26 mouse cellular contexts compared by ENCODE assay signal in the genomic region with DNA sequence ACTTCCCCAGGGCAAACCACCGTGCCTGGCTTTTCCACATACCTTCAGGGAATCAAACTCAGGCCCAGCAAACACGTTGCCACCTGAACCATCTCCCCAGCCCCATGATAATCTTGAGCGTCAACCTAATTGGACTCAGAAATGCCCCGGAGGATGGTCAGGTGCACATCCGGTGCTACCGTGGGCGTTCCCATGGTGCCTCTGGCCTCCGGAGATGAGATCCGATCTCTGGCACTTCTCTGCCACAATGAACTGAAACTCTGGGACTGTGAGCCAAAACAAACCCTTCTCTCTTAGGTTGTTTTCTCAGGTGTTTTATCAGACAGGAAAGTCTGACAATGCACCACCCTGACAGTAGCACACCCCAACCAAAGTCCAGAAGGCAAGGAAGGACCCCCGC. TPM values are rescaled to one million over a fixed set of nuclear protein-coding genes. Genes with fewer than 3 reads are reported as not detected.
A peak's percentile ranks its signal among the peaks of the same experiment; 100 is the strongest.
DNase-seq lines count a peak whose midpoint lies in the region; ATAC-seq and TF ChIP-seq lines count a peak whose summit lies in the region.
"Had no signal": no experiment of that assay in that cellular context is flagged by ENCODE, and none has a peak within 500 bp of the region (broad histone marks: within the 10 kb centered on the region; RNA-seq: fewer than 3 reads in every experiment).

No protein-coding gene starts in this region.

- peaks cover 81% of the 10 kb centered on the region for H3K36me3 ChIP-seq in midbrain, embryonic 10.5 days
- no peaks in the 10 kb centered on the region for H3K36me3 ChIP-seq in midbrain, embryonic 13.5 days
- H3K36me3 ChIP-seq in testis, adult 2 months (ENCODE audit: control insufficient read depth, insufficient read depth, low read length) = no peaks in the 10 kb centered on the region
- H3K36me3 ChIP-seq: embryonic facial prominence, embryonic 12.5 days had no signal

- 85% methylated on average over 10 of the region's 10 CpGs for WGBS in midbrain, embryonic 10.5 days
- WGBS in midbrain, embryonic 13.5 days = 83% methylated on average over 10 of the region's 10 CpGs

- H3K4me1 ChIP-seq in midbrain, embryonic 10.5 days = peaks cover 53% of the 10 kb centered on the region
- peaks cover 17% of the 10 kb centered on the region for H3K4me1 ChIP-seq in midbrain, embryonic 13.5 days (replicated peaks)
- peaks cover 8% of the 10 kb centered on the region for H3K4me1 ChIP-seq in testis, adult 2 months (ENCODE audit: control insufficient read depth, insufficient read depth, low read length)
- H3K4me1 ChIP-seq: forebrain, embryonic 13.5 days had no signal

- no peak for TF ChIP-seq CTCF in testis, adult 2 months (IDR thresholded peaks at IDR 0.05; ENCODE audit: control insufficient read depth, insufficient read depth, insufficient replicate concordance, low read depth, low read length)

- no peak for DNase-seq in midbrain, embryonic 10.5 days (ENCODE audit: low spot score)
- no peak for DNase-seq in testis, postnatal 10 days (ENCODE audit: low spot score)
- peak; percentile 77 for DNase-seq in gonadal fat pad, adult 2 months (ENCODE audit: low read depth)
- DNase-seq in ovary, postnatal 10 days (ENCODE audit: low spot score) = no peak
- no peak for DNase-seq in spleen, postnatal 36 days (ENCODE audit: low spot score in 2 of 2)
- DNase-seq: adrenal gland, postnatal 10 days; adrenal gland, postnatal 36 days; cerebellum, adult 18-20 months; cerebellum, adult 9-10 months; cerebellum, postnatal 14 days; gastrocnemius, postnatal 10 days; gastrocnemius, postnatal 36 days; heart, adult 11 months had no signal

- no peak for TF ChIP-seq POLR2A in testis, adult 2 months (IDR thresholded peaks at IDR 0.05; ENCODE audit: control insufficient read depth, low read depth, low read length)

- H3K4me3 ChIP-seq in midbrain, embryonic 10.5 days = no peak overlapping the region
- H3K4me3 ChIP-seq in midbrain, embryonic 13.5 days (replicated peaks) = no peak overlapping the region
- peak overlapping the region; percentile 76 for H3K4me3 ChIP-seq in testis, adult 2 months (ENCODE audit: control insufficient read depth, low read depth, low read length)
- H3K4me3 ChIP-seq: embryonic facial prominence, embryonic 12.5 days; erythroblast, embryonic 14.5 days; forebrain, embryonic 10.5 days; forebrain, embryonic 13.5 days had no signal

- H3K27ac ChIP-seq in midbrain, embryonic 10.5 days (replicated peaks) = 0 out of 2 replicates have a peak overlapping the region, but pooled peaks have one; percentile 13
- no peak overlapping the region for H3K27ac ChIP-seq in midbrain, embryonic 13.5 days
- peak overlapping the region; percentile 36; the same call in 1 of the 2 replicates for H3K27ac ChIP-seq in testis, adult 2 months (ENCODE audit: control insufficient read depth, insufficient read depth, low read depth, low read length)
- H3K27ac ChIP-seq: embryonic facial prominence, embryonic 12.5 days; forebrain, embryonic 13.5 days; hindbrain, embryonic 14.5 days; hindbrain, postnatal 0 days had no signal

- H3K27me3 ChIP-seq in midbrain, embryonic 10.5 days (ENCODE audit: low read depth, poor library complexity, severe bottlenecking) = no peaks in the 10 kb centered on the region
- H3K27me3 ChIP-seq in midbrain, embryonic 13.5 days = no peaks in the 10 kb centered on the region
- no peaks in the 10 kb centered on the region for H3K27me3 ChIP-seq in testis, adult 2 months (ENCODE audit: control insufficient read depth, insufficient read depth, low read length)
- H3K27me3 ChIP-seq: embryonic facial prominence, embryonic 12.5 days; forebrain, embryonic 13.5 days had no signal

- ATAC-seq in midbrain, embryonic 13.5 days = no peak
- ATAC-seq: activated CD4-positive, CD25-positive, alpha-beta regulatory T cell, adult 4 months; CD4-positive, CD25-positive, alpha-beta regulatory T cell, adult 4 months; forebrain, embryonic 13.5 days; forebrain, embryonic 16.5 days; hindbrain, postnatal 0 days; inflammation-experienced regulatory T-cells, adult 6 months had no signal

- no peaks in the 10 kb centered on the region for H3K9me3 ChIP-seq in midbrain, embryonic 10.5 days (replicated peaks)
- no peaks in the 10 kb centered on the region for H3K9me3 ChIP-seq in midbrain, embryonic 13.5 days
- H3K9me3 ChIP-seq: embryonic facial prominence, embryonic 12.5 days; forebrain, embryonic 10.5 days; forebrain, embryonic 13.5 days had no signal

- H3K4me2 ChIP-seq in midbrain, embryonic 13.5 days (replicated peaks) = no peak overlapping the region
- H3K4me2 ChIP-seq: embryonic facial prominence, embryonic 12.5 days; forebrain, embryonic 13.5 days; heart, embryonic 11.5 days; hindbrain, embryonic 14.5 days had no signal

- no peak overlapping the region for H3K9ac ChIP-seq in midbrain, embryonic 13.5 days (replicated peaks)
- H3K9ac ChIP-seq: embryonic facial prominence, embryonic 12.5 days; forebrain, embryonic 13.5 days; hindbrain, embryonic 14.5 days had no signal

RNA-seq across cellular contexts. Expression of gene Spsb4, which starts 17.2 kb away (rescaled TPM):
- polyA plus RNA-seq in midbrain, embryonic 10.5 days (2016; fragmentation: Nextera tagmentation; extraction: Ambion mirVana) = 174 and 175 TPM in 2 replicates
- polyA plus RNA-seq in midbrain, embryonic 13.5 days (2015; fragmentation: Nextera tagmentation; extraction: Ambion mirVana) = 64.2 and 64.9 TPM in 2 replicates
- 0.72 and 0.91 TPM in 2 replicates for polyA plus RNA-seq in testis, adult 2 months (2012; rRNA removed)
- polyA plus RNA-seq in gonadal fat pad, adult 2 months (2012; rRNA removed) = 0.90 and 1.4 TPM in 2 replicates
- polyA plus RNA-seq: CD4-positive, CD25-positive, alpha-beta regulatory T cell, adult 4 months had no signal

Comparison
In these comparisons a context has a peak if more than half of its experiments do, and no peak if none do; other contexts are left out.
1. RNA of gene Spsb4, which starts 17.2 kb away (polyA plus RNA-seq): 174 to 175 TPM in midbrain, embryonic 10.5 days and 64.2 to 64.9 TPM in midbrain, embryonic 13.5 days; 0.72 to 0.91 TPM in testis, adult 2 months and 0.90 to 1.4 TPM in gonadal fat pad, adult 2 months; every median in the first group is over 10 times any median in the second.